Mouse (Mus musculus) erythroblast, embryonic 14.5 days (primary cell): ENCODE results near the gene Adamts10.

Experiments
- GATA1 ChIP-seq: IDR thresholded peaks from 2 replicates; pipeline ENCODE4 v1.6.1; 2012; ENCODE audit warnings: low read length, inconsistent platforms, mixed read lengths
- TAL1 ChIP-seq: IDR thresholded peaks from 3 replicates; pipeline ENCODE4 v1.6.1; 2012; ENCODE audit warnings: low read length, inconsistent platforms, mixed read lengths

DNA sequence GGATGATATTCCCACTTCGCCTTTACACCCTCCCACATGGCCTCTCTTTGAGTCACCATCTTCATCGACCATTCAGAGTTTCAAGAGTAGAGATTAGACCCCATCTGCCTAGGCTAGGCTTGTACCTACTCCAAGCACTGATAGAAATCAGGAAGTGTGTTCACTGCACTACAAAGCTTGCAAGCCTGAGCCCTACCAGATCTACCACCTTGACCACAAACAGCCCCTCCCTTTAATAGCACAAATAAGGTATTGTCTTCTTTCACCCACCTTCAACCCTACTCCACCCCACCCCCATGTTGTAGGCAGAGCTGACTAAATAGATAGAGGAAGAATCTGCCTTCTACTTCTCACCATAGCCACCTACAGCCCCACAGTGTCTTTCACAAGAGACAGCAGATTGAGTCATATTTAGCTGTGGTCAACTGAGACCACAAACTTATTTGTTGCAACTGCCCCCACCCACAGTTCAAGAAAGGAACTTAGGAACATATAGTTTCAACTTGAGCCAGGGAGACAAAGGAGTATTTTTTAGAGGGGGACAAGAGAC lies 39.6 kb downstream of the Adamts10 start:
- TF ChIP-seq GATA1: no peak
- no peak for TF ChIP-seq TAL1
